Mouse (Mus musculus): ENCODE data around the gene Exoc5. TPM values are rescaled to one million over a fixed set of nuclear protein-coding genes. Genes with fewer than 3 reads are reported as not detected.
"Not testable (repeated sequence)": the region's sequence is repeated elsewhere in the genome, so short reads cannot be mapped to it uniquely, and the experiment has no call there.

Gene Exoc5
- 10 to 100 TPM; 50.0 to 51.4 TPM for total RNA-seq (2021)
- long read RNA-seq, full-length matches to known transcripts = 73 of 80 reads
- long read RNA-seq, partial matches to known transcripts = 2 of 80 reads
- long read RNA-seq, other reads (novel, unspliced or antisense) = 5 of 80 reads

DNA sequence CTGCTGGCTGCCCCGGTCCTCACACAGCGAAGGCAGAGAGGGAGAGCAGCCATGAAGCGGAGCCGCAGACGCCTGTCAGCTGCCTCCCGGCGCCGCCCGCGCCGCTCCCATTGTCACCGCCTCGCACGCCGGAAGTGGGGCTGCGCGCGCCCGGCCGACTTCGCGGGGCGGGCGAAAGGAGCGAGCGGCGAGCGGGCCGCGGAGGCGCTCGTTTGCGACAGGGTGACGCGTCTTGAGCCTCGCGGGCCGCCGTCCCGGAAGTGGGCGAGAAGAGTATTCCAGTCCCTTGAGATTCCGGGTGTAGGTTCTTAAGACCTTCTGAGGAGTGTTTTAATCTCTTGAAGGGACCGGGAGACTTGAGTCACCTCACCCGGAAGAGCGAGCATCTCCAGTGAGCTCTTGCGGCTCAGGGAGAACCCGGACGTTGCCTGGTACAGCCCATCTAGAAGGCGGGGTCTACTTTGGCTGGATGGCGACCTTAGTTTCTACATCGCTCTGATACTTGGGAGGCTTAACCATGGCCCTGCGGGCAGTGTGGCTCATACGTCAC lies at the start of gene Exoc5:
Exoc5 (minus strand) TSS at position 380 of the 550 bp plus-strand sequence.
- DNase-seq (ENCODE audit: low spot score in 2 of 2) = peak; percentile 96 to 98

GRCm38 (mm10) chr14:49091755-49092154 lies 25.3 kb upstream of the Exoc5 start:
- DNase-seq (ENCODE audit: low spot score in 2 of 2) = not testable (repeated sequence)

DNA sequence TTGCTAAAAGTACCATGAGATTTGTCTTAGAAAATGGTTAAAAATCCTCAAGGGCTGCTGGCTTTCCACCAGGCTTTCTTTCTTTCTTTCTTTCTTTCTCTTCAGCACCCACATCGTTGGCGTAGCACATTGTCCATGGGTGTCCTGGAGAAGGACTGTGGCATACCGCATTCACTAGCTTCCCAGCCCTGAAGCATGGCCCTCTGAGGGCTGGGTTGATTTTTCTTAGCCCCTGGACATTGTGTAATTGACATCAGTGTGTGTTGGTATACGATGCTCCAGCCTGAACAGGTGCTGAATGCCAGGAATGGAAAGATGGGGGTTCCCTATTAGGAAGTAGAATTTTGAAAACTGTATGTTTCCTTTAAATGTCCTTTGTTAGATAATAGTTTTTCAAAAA lies 24.8 kb upstream of the Exoc5 start:
- no peak for DNase-seq (ENCODE audit: low spot score in 2 of 2)

GRCm38 (mm10) chr14:49090102-49090501 lies 23.6 kb upstream of the Exoc5 start:
- DNase-seq (ENCODE audit: low spot score in 2 of 2) = no peak

DNA sequence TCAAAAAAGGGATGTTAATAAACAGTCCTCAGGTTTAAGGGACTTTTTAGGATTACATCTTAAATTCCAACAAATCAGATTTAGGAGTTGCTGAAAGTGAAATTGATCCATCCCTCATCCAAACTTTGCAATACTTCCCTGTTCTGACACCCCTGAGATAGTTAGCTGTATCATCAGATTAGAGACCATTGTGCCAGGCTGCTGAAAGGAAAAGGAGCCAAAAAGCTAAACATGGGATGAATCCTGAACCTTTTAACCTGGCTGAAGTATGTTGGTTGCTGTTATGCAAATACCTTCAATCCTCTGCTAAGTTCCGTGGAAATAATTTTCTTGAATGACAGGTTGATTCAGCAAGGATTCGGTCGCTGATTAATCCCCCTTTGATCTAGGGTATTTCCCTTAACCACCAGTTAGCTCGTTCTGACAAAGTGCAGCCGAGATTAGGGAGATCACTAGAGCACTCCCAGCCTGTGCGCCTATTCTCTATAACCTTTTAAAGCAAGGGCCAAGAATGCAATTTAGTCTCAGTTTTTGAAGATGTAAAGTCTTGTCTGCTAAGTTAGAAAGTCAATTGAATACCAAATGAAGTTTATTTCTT lies 23.1 kb upstream of the Exoc5 start:
- DNase-seq (ENCODE audit: low spot score in 2 of 2) = no peak

GRCm38 (mm10) chr14:49088155-49089048 lies 21.9 kb upstream of the Exoc5 start:
- no peak for DNase-seq (ENCODE audit: low spot score in 2 of 2)

GRCm38 (mm10) chr14:49086522-49086921 lies 20.1 kb upstream of the Exoc5 start:
- DNase-seq (ENCODE audit: low spot score in 2 of 2) = no peak

- no peak for DNase-seq (ENCODE audit: low spot score in 2 of 2)
Observed at GRCm38 (mm10) chr14:49078820-49079219, 12.4 kb upstream of the Exoc5 start.

- no peak for DNase-seq (ENCODE audit: low spot score in 2 of 2)
Observed at GRCm38 (mm10) chr14:49074361-49074760, 7.9 kb upstream of the Exoc5 start.

GRCm38 (mm10) chr14:49073896-49074295 lies 7.4 kb upstream of the Exoc5 start:
- DNase-seq (ENCODE audit: low spot score in 2 of 2) = peak in 1 of 2 experiments; percentile 34

DNA sequence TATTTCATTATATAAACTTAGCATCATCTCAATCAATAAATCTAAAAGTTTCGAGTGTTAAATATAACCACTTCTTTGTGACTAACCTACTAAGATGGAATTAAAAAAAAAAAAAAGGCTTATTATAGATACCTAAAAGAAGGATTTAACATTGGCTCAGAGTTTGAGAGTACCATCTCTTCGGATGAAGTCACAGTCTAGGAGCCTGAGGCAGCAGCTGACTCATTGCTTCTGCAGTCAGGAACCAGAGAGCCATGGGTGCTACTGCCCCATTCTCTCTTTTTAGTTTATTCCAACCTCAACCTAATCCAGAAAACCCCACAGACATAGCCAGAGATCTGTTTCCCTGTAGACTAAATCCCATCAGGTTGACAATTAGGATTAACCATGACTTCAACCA lies 6.4 kb upstream of the Exoc5 start:
- no peak for DNase-seq (ENCODE audit: low spot score in 2 of 2)

- no peak for DNase-seq (ENCODE audit: low spot score in 2 of 2)
Observed at GRCm38 (mm10) chr14:49065529-49066273, 752 bp downstream of the Exoc5 start, which contains the start of gene Ap5m1. Gene Ap5m1, plus strand, starts transcription at chr14:49066097.

DNA sequence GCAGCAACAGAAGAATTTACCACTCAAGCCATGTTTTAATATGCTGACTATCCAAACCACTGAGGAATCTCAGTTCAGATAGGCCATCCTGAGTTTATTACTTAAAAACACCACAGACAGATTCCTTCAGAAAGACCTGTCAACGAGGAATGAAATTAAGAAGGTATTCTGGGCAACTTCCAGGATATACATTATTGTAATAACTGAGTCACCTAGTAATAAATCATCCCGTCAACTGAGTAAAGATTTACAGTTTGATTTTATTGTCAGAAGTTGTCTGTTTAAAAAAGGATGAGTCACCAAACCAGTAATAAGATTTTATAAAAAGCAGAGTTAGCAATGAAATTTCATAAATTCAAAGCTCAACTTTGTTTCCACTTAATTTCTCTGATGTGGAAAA lies 2.6 kb downstream of the Exoc5 start:
- DNase-seq (ENCODE audit: low spot score in 2 of 2) = no peak

- no peak for DNase-seq (ENCODE audit: low spot score in 2 of 2)
Observed at GRCm38 (mm10) chr14:49049492-49049891, 17.0 kb downstream of the Exoc5 start.

DNA sequence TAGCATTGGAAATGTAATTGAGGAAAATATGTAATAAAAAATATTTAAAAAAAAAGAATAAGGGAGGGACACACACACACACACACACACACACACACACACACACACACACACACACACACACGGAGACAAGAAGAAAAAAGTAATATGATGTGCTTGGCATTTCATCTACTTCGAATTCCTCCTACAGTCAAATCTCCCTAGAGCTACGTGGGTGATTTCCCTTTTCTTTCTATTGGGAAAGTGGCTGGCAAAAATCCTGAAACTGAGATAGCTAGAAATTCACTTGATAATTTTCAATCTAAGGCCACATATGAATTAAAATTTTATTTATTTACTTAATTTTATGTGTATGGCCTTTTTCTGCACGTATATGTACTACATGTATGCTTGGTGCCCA lies 20.8 kb downstream of the Exoc5 start:
- peak in 1 of 2 experiments; percentile 29 for DNase-seq (ENCODE audit: low spot score in 2 of 2)

DNA sequence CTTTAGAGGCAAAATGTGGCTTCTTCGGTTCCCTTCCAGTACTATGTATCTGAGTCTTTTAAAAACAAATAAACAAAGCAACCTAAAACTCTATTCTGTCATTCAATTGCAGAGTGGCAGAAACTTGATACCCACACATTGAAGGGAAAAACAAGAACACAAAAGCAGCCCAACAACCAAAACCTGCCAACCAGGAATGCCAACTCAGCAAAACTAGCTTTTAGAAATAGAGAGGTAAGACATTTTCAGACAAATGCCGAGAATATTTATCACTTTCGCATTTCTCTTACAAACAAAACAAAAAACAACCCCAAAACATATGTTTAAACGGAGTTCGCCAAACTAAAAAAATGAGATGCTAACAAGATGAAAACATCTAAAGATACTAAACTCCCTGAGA lies 37.5 kb downstream of the Exoc5 start:
- DNase-seq (ENCODE audit: low spot score in 2 of 2) = no peak

- DNase-seq (ENCODE audit: low spot score in 2 of 2) = no peak
Observed at GRCm38 (mm10) chr14:49027779-49028368, 38.6 kb downstream of the Exoc5 start.

DNA sequence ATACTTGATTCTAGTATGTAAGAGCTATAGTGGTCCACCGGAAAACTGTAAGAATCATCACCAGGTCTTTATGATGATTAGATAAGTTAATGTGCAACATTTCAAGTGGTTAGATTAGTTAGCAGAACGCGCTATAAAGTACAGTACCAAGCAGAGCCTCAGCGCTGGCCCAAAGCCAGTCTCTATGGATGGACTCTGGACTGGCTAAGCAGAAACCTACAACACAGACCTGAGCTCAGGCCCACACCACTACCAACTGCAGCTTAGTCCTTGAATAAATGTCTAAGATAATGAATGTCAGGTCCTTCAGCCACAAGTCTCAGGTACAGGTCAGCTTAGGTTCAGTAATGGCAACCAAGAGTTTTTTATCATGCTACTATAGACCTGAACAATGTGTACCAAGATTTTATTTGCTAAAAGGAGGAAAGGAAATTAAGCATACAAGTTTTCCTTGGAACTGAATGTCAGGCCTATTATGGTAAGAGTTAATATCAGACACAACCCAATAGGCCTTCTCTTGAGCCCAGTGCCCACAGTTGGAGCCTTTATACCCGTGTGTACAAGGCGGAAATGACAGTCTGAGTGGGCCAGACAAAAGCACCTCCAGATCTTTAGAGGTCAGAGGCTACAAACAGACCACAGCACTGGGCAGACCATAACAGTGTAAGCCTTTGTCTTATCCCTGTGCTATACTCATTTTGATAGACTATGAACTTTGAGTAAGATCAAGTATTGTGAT lies 39.2 kb downstream of the Exoc5 start:
- no peak for DNase-seq (ENCODE audit: low spot score in 2 of 2)

- DNase-seq (ENCODE audit: low spot score in 2 of 2) = no peak
Observed at GRCm38 (mm10) chr14:49019765-49020164, 46.7 kb downstream of the Exoc5 start.
